Mouse (Mus musculus) C2C12 (cell line): ENCODE results near the gene Ripor3.

Experiments
- CEBPB ChIP-seq: IDR thresholded peaks from one replicate; pipeline ENCODE4 v1.6.1; 2011; ENCODE audit warnings: low read depth, mild to moderate bottlenecking, control low read depth, moderate library complexity
- CTCF ChIP-seq: IDR thresholded peaks from one replicate; pipeline ENCODE4 v1.5.1; 2011; ENCODE audit not compliant: control insufficient read depth, insufficient read depth, insufficient read length
- FOSL1 ChIP-seq: IDR thresholded peaks from one replicate; pipeline ENCODE4 v1.8.0; 2011; ENCODE audit warnings: mild to moderate bottlenecking, low read length; ENCODE audit not compliant: poor library complexity, insufficient read depth, severe bottlenecking
- MYOD1 ChIP-seq: IDR thresholded peaks from one replicate; pipeline ENCODE4 v1.6.1; 2011; ENCODE audit warnings: low read depth; ENCODE audit not compliant: control insufficient read depth, insufficient read length
- USF1 ChIP-seq: IDR thresholded peaks from one replicate; pipeline ENCODE4 v1.6.1; 2011; ENCODE audit warnings: low read depth, mild to moderate bottlenecking, control low read depth, moderate library complexity

DNA sequence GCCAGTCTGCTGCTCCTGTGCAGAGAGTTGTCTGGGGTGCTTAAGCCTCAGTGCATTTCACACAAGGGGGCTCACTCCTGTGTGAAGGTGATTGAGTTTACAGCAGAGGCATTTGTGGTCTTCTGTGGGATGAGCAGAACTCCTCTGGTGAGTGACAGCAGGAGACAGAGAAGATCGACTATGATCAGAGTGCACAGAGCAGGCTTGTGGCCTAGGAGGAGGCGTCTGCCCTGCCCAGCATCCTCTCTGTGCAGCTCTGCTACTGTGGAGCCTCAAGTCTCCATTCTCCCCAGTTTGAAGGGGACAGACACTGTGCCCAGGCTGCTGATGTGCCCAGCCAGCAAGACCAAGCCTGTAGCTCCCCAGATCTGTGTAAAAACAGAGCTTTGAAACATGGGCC is 60.6 kb downstream of the Ripor3 start:
- TF ChIP-seq CTCF (no peak), MYOD1 (no peak), USF1 (no peak), FOSL1 (no peak), CEBPB (no peak)
